Mouse (Mus musculus) limb, embryonic 13.5 days (tissue): ENCODE measurements around the gene Gm20388. TPM values are rescaled to one million over a fixed set of nuclear protein-coding genes. Genes with fewer than 3 reads are reported as not detected.

Experiments
- ATAC-seq: fragments of 200-750 bp; cut with Nextera tagmentation; 2 replicates; pipeline ENCODE4 v1.8.0; 2017; ENCODE audit warnings: low read depth, moderate number of reproducible peaks, moderate TSS enrichment; ENCODE audit not compliant: low FRiP score
- H3K27ac ChIP-seq: fragments of 300-500 bp; sonication (generic); 2 replicates; pipeline ENCODE4 v1.5.1; 2015; ENCODE audit warnings: inconsistent platforms, mild to moderate bottlenecking, moderate library complexity
- H3K27me3 ChIP-seq: fragments of 300-500 bp; sonication (generic); 2 replicates; pipeline ENCODE4 v1.6.1; 2015; ENCODE audit warnings: mild to moderate bottlenecking, inconsistent platforms
- H3K36me3 ChIP-seq: fragments of 300-500 bp; sonication (generic); 2 replicates; pipeline ENCODE4 v1.6.1; 2015; ENCODE audit warnings: inconsistent platforms, mild to moderate bottlenecking, moderate library complexity
- H3K4me1 ChIP-seq: fragments of 300-500 bp; sonication (generic); 2 replicates; pipeline ENCODE4 v1.6.1; 2015; ENCODE audit warnings: inconsistent platforms
- H3K4me2 ChIP-seq: fragments of 300-500 bp; sonication (generic); replicated peaks from 2 replicates; pipeline ENCODE4 v1.6.1; 2015; ENCODE audit warnings: inconsistent platforms, mild to moderate bottlenecking, moderate library complexity
- H3K4me3 ChIP-seq: fragments of 300-500 bp; sonication (generic); 2 replicates; pipeline ENCODE4 v1.5.1; 2015; ENCODE audit warnings: moderate library complexity, mild to moderate bottlenecking, inconsistent platforms
- H3K9ac ChIP-seq: fragments of 300-500 bp; sonication (generic); 2 replicates; pipeline ENCODE4 v1.6.1; 2015; ENCODE audit warnings: mild to moderate bottlenecking, inconsistent platforms
- H3K9me3 ChIP-seq: fragments of 300-500 bp; sonication (generic); 2 replicates; pipeline ENCODE4 v1.6.1; 2016; ENCODE audit warnings: inconsistent platforms
- WGBS: fragments of 180-500 bp; shearing (Covaris S2); methylation state at CpG from one replicate; pipeline ENCODE4 v1.1.7; 2015; 5-methylcytosine and 5-hydroxymethylcytosine counted together
- polyA plus RNA-seq: library from polyadenylated mRNA; unstranded; fragments of >200 nt; fragmentation: Nextera tagmentation; extraction: Ambion mirVana; gene quantifications from 2 replicates; pipeline ENCODE4 v1.2.1, GENCODE M21; 2015

The Gm20388 gene
- polyA plus RNA-seq, 1 experiment from 2014 or later = 7.1 TPM

DNA sequence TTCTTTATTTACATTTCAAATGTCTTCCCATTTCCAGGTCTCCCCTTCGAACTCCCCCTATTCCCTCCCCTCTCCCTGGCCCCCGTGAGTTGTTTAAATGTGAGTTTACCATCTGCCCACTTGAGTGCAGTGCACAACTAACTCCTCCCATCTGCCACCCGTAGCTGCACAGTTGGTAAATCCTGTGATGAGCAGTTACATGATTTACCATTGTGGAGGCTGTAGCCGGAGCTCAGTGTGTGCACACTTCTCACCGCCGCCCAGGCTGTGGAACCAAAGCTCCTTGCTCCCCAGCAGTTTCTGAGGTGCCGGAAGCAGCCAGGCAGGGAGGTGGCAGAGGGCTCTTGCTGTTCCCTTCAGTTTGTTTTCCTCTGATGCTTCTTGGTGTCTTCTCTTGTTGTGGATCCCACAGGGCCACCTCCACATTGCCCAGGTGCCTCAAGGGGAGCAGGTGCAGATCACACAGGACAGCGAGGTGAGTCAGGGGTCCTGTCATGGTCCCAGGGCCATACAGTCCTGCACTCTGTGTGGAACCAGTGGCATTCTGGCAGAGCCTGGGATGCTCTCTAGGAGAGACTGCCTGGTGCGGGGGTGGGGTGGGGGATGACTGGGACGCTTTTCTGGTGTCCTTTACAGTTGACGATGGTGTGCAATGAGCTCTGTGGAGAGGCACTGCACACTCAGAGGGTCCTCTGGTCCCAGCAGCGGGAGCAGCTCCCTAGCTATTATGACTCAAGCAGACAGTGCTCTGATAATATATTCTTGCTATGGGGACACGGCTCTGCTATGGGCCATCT lies 2096.2 kb downstream of the Gm20388 start:
- H3K27me3 ChIP-seq = no peaks in the 10 kb centered on the region
- H3K4me3 ChIP-seq = no peak overlapping the region
- no peak overlapping the region for H3K9ac ChIP-seq
- H3K4me1 ChIP-seq = 0 out of 2 replicates have a peak, but pooled peaks cover 7% of the 10 kb centered on the region
- no peaks in the 10 kb centered on the region for H3K9me3 ChIP-seq
- no peak overlapping the region for H3K4me2 ChIP-seq
- H3K27ac ChIP-seq = no peak overlapping the region
- 86% methylated on average over 13 of the region's 13 CpGs for WGBS
- ATAC-seq = no peak
- H3K36me3 ChIP-seq = peaks cover 80% of the 10 kb centered on the region

DNA sequence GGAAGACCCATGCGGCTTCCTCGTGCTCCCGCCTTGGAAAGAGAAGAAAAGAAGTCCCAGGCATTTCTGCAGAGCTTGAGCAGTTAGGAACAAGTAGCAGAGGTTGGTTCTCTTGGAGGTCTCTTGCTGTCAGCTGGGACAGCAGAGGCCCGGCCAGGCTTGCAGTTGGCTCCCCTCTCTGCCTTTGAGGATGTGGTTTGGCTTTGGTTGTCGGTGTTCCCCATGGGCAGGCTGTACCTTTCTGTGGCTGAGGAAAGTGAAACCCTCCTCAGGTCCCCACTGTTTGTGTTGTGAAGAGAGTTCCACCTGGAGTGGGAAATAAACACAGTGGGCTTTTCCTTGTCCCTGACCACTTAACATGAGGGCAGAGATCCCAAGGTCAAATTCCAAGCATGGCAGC lies 2097.8 kb downstream of the Gm20388 start:
- Histone ChIP-seq H3K9ac (no peak overlapping the region), H3K9me3 (no peaks in the 10 kb centered on the region), H3K4me2 (no peak overlapping the region), H3K27ac (no peak overlapping the region), H3K36me3 (peaks cover 78% of the 10 kb centered on the region), H3K4me1 (0 out of 2 replicates have a peak, but pooled peaks cover 12% of the 10 kb centered on the region), H3K4me3 (no peak overlapping the region), H3K27me3 (no peaks in the 10 kb centered on the region)
- no peak for ATAC-seq
- WGBS = 90% methylated on average over 5 of the region's 5 CpGs

DNA sequence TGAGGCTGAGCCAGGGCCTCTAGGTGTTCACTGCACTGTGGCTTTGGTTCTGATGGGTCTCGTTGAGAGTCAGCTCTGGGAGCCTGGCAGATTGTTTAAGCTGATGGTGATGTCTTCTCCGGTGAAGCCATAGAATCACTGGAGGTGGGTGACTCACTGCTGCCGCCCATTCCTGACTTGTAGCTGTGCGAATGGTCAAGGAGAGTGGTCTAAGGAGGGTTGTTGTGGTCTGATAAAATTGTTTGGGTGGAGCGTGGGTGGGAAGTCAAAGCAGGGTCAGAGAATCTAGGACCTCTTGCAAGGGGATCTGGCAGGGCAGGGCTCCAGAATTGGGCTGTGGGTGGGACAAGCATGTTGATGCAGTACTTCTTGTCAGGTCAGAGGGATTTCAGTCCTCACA lies 2100.0 kb downstream of the Gm20388 start:
- no peak for ATAC-seq
- 87% methylated on average over 5 of the region's 5 CpGs for WGBS
- Histone ChIP-seq H3K4me3 (no peak overlapping the region), H3K9ac (no peak overlapping the region), H3K9me3 (no peaks in the 10 kb centered on the region), H3K27me3 (no peaks in the 10 kb centered on the region), H3K36me3 (peaks cover 67% of the 10 kb centered on the region), H3K4me2 (no peak overlapping the region), H3K4me1 (0 out of 2 replicates have a peak, but pooled peaks cover 12% of the 10 kb centered on the region), H3K27ac (no peak overlapping the region)

DNA sequence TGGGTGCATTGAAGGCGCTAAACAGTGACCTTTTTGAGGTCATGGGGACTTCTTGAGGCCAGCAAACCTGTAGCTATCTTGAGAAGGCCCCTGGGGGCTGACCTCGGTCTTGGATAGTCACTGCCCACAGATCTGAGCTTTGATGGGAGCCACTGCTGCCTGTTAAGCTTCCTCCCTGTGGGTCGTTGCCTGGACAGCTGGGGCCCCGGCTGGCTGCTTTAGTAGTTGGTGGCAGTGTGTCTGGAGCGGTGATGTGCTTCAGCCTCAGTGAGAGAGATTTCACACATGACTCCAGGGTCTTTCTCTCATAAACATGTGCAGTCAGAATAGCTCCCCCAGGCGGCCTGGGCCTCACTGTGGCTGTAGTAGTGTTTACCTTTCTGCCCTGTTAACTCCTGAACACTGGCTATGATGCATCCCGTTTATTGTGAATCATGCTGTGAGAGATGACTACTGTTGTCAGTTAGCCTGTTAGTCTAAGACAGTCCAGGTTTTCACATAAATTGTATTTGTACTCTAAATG lies 2100.5 kb downstream of the Gm20388 start:
- Histone ChIP-seq H3K4me3 (no peak overlapping the region), H3K4me1 (0 out of 2 replicates have a peak, but pooled peaks cover 12% of the 10 kb centered on the region), H3K4me2 (no peak overlapping the region), H3K27me3 (no peaks in the 10 kb centered on the region), H3K36me3 (peaks cover 65% of the 10 kb centered on the region), H3K9ac (no peak overlapping the region), H3K27ac (no peak overlapping the region), H3K9me3 (no peaks in the 10 kb centered on the region)
- 0 out of 2 replicates have a peak, but pooled peaks have one; percentile 8 for ATAC-seq
- WGBS = 48% methylated on average over 7 of the region's 7 CpGs

DNA sequence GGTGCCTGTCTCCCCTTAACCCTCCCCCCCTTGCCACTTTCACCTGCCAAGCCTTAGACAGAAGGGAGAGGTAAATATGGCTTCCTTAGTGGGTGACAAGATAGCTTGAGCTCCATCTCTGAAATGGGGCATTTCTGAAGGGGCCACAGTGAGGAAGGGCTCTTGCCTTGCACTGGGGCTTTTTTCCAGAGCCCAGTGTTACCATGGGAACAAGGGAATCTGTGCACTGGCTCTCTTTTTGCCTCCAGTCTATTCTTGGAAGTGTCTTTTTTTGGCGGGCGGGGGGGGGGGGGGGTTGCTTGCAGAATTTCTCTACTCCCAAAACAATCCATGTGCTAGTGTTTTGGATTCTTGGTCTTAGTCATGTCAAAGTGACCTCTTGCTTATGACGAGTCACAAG lies 2104.0 kb downstream of the Gm20388 start:
- H3K4me1 ChIP-seq = peaks cover 20% of the 10 kb centered on the region; the same call in 1 of the 2 replicates
- peaks cover 64% of the 10 kb centered on the region for H3K36me3 ChIP-seq
- H3K4me2 ChIP-seq = no peak overlapping the region
- no peak overlapping the region for H3K4me3 ChIP-seq
- no peaks in the 10 kb centered on the region for H3K27me3 ChIP-seq
- no peak overlapping the region for H3K27ac ChIP-seq
- H3K9me3 ChIP-seq = no peaks in the 10 kb centered on the region
- H3K9ac ChIP-seq = no peak overlapping the region
- 86% methylated on average over 3 of the region's 3 CpGs for WGBS
- ATAC-seq = no peak

DNA sequence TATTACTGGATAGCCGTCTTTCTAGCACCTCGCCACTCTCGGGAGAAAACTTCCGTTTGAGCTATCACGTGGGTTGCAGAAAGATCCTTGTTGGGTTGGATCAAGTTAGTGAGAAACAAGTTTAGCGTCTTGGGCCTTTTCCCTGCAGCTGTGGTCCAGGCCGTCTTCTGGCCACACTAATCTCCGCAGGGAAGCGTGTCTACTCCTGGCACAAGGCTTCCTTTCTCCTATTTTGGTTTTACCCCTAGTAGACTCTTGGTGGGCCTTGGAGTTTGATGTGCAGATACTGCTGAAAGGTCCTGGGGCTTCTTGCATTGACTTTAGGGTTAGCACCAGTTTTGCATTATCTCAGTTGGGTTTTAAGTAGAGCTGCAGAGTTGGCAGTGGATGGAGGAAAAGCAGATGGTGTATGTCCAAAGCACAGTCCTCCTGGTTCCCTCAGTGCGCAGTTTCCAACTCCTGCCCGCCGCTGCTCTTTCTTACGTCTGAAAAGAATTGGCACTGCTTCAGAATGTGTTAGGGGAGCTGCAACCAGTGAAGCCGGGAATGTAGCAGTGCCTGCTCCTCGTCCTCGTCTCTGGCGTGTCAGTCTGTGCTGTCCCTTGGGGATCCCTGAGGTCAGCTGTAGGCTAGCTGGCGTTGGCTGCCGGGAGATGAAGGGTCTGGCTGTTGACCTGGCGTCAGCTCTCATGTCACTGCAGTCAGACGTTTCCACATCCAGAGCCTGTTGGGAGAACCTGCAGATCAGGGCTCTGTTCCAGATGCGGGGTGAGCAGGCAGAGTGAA lies 2107.6 kb downstream of the Gm20388 start:
- 72% methylated on average over 22 of the region's 22 CpGs for WGBS
- no peak overlapping the region; the same call in 1 of the 2 replicates for H3K27ac ChIP-seq

DNA sequence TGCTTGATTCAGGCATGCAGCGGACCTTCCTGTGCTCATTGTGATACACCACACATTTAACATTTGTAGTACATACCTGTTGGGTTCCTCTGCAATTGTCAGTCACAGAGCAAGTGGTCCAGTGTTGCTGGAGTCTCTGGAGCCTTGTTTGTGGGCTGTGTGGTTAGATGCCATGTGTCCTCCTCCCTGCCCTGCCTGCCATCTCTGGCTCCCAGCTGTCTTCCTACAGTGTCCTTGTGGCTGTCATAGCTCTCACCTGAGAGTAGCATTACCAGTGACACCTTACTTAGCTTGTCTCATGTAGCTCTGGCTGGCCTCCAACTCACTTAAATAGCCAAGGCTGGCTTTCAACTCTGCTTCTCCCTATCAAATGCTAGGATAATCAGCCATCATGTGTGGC lies 2108.5 kb downstream of the Gm20388 start:
- Histone ChIP-seq H3K4me1 (peaks cover 22% of the 10 kb centered on the region; the same call in 1 of the 2 replicates), H3K4me3 (no peak overlapping the region), H3K4me2 (no peak overlapping the region), H3K9me3 (no peaks in the 10 kb centered on the region), H3K27ac (0 out of 2 replicates have a peak overlapping the region, but pooled peaks have one; percentile 44), H3K36me3 (peaks cover 67% of the 10 kb centered on the region), H3K27me3 (no peaks in the 10 kb centered on the region), H3K9ac (no peak overlapping the region)
- no peak for ATAC-seq
- 97% methylated on average over 1 of the region's 1 CpGs for WGBS

More for the DNA sequence above, 2107.6 kb downstream of the Gm20388 start:
- Histone ChIP-seq H3K36me3 (peaks cover 67% of the 10 kb centered on the region), H3K9me3 (no peaks in the 10 kb centered on the region), H3K4me1 (peaks cover 22% of the 10 kb centered on the region; the same call in 1 of the 2 replicates), H3K9ac (no peak overlapping the region), H3K4me2 (no peak overlapping the region), H3K27me3 (no peaks in the 10 kb centered on the region), H3K4me3 (no peak overlapping the region)
- no peak for ATAC-seq

DNA sequence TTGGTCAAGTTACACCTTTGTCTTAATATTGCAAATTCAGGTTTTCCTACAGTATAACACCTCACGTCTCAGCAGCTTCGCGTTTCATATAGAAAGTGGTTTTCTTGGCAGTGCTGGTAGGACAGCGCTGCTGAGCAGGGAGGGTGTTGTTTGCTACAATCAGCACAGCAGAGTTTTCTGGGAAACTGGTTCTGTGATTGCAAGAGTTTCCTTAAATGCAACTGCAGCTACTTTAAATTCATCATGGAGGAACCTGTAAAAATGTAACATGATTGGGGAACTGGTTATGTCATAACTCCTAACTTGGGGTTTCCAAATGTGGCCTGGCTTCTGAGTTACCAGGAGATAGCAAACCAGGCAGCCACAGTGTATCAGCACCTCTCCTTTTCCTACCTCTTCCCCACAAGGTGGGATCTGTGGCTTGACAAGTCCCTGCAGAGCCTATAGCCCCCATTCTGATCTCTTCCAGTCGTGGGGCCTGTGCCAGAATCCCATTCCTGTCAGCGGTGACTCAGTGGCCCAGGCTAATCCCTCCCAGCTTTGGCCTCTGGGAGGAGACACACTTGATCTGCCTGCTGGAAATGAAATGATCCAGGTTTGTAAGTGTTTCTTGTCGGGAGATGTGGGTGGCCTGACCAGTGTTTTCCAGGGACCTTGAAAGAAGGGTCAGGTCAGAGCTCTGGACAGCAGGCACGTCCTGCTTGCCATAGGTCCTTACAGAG lies 2109.6 kb downstream of the Gm20388 start:
- H3K9me3 ChIP-seq = no peaks in the 10 kb centered on the region
- WGBS = 71% methylated on average over 8 of the region's 8 CpGs
- peaks cover 77% of the 10 kb centered on the region for H3K36me3 ChIP-seq
- ATAC-seq = no peak
- no peak overlapping the region for H3K4me2 ChIP-seq
- no peaks in the 10 kb centered on the region for H3K27me3 ChIP-seq
- H3K9ac ChIP-seq = no peak overlapping the region
- no peak overlapping the region for H3K4me3 ChIP-seq
- H3K27ac ChIP-seq = no peak overlapping the region; the same call in 1 of the 2 replicates
- peaks cover 22% of the 10 kb centered on the region; the same call in 1 of the 2 replicates for H3K4me1 ChIP-seq

DNA sequence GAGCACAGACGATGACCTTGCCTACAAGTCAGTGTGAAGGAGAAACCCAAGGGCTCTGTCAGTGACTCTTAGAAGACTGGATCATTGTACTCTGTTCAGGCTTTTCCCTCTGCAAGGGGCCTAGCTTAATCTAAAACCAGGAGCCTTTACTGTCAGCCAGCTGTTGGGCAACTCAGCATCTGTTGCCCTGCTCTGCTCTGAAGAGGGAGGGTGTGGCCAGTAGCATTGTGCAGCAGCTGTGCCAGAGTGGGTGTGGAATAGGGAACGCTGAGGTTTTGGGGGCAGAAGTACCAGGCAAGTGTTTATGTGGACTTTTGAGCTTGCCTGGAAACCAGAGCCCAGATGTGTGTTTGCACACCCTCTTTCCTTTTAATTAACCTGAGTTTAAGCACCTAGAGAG lies 2111.1 kb downstream of the Gm20388 start:
- H3K4me1 ChIP-seq = peaks cover 22% of the 10 kb centered on the region; the same call in 1 of the 2 replicates
- WGBS = 55% methylated on average over 2 of the region's 2 CpGs
- no peak overlapping the region for H3K9ac ChIP-seq
- H3K27me3 ChIP-seq = no peaks in the 10 kb centered on the region
- no peaks in the 10 kb centered on the region for H3K9me3 ChIP-seq
- peak; percentile 34; the same call in 1 of the 2 replicates for ATAC-seq
- peaks cover 86% of the 10 kb centered on the region for H3K36me3 ChIP-seq
- H3K4me3 ChIP-seq = no peak overlapping the region
- H3K27ac ChIP-seq = peak overlapping the region; percentile 23; the same call in 1 of the 2 replicates
- H3K4me2 ChIP-seq = no peak overlapping the region

DNA sequence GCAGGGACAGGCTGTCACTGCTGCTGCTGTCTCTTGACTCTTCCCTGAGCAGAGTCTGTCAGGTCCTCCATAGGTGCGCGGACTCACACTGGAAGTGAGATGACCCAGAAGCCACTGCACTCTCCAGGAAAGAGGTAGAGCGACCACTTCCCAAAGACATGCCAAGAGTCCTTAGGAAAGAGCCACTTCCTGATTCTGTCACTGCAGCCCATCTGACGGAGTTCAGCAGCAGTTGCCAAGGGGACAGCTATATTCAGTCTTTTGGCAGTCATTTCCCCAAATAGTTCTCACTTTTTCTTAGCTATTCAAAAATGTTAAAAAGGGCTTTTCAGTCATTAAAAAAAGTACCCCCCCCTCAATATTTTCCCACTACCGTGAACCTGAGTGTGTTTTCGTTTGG lies 2111.6 kb downstream of the Gm20388 start:
- Histone ChIP-seq H3K9ac (no peak overlapping the region), H3K9me3 (no peaks in the 10 kb centered on the region), H3K4me1 (peaks cover 22% of the 10 kb centered on the region; the same call in 1 of the 2 replicates), H3K27me3 (no peaks in the 10 kb centered on the region), H3K4me3 (no peak overlapping the region), H3K36me3 (peaks cover 86% of the 10 kb centered on the region), H3K27ac (no peak overlapping the region), H3K4me2 (no peak overlapping the region)
- no peak for ATAC-seq
- WGBS = 87% methylated on average over 6 of the region's 6 CpGs

DNA sequence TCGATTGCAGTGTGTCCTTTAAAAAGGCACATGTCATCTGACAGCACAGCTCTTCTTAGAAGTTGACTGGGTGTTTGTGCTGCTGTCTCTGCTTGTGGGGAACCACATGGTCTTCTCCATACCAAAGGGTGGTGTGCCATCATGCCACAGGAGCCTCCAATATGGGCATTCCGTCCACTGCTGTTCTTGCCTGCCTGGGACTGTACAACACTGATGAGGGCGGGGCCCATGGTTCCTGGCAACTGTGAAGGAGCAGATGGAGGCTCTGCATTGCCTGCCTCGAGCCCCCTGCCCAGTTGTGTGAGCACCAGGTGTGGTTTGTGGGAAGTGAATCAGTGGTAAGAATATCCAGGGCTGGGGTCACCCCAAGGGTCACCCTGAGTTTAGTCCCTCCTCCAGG lies 2112.1 kb downstream of the Gm20388 start:
- Histone ChIP-seq H3K9ac (no peak overlapping the region), H3K36me3 (peaks cover 84% of the 10 kb centered on the region), H3K4me3 (no peak overlapping the region), H3K9me3 (no peaks in the 10 kb centered on the region), H3K4me2 (no peak overlapping the region), H3K27ac (no peak overlapping the region), H3K27me3 (no peaks in the 10 kb centered on the region), H3K4me1 (peaks cover 22% of the 10 kb centered on the region; the same call in 1 of the 2 replicates)
- 83% methylated on average over 4 of the region's 4 CpGs for WGBS
- no peak for ATAC-seq
